Mouse (Mus musculus) kidney, adult 2 months (tissue): ENCODE data around the gene Zbtb17.

Source experiments
- CTCF ChIP-seq: fragments of 200-500 bp; conservative IDR thresholded peaks from 2 replicates; pipeline ENCODE4 v1.5.1; 2011; ENCODE audit warnings: low read depth, mild to moderate bottlenecking, control low read depth, low read length, moderate library complexity, mixed read lengths; ENCODE audit not compliant: insufficient read depth, insufficient read length
- POLR2A ChIP-seq: fragments of 200-500 bp; IDR thresholded peaks from one replicate; pipeline ENCODE4 v1.6.1; 2011; ENCODE audit warnings: low read depth, low read length, control low read depth

DNA sequence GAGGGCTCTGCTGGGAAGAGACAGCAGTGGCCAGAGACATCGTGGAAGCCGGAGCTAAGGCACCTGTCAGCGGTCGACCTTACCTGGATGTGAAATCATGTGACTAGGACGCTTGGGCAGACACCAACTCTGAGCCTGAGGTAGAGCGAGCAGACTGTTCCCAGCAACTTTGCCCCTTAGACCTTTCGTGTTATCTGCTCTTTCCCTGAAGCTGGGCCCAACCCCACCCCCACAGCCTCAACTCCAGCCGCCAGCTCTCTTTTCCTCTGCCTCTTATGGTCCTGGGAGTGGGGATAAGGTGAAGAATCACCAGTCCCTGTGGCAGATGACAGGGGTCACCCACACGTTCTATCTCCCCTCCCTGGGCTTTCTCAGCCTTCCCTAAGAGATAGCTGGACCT is 23.6 kb upstream of the Zbtb17 start:
- TF ChIP-seq POLR2A (no peak), CTCF (no peak)
